Mouse (Mus musculus) regulatory T cell (primary cell): Measurements from ENCODE around the gene Atp8b2.

Source experiments
- in situ Hi-C: fragments of 300-600 bp; cut with MboI, MseI; formaldehyde crosslinking; loops from one replicate; pipeline ENCODE4 v1.15.1; 2025; ENCODE audit warnings: high pct_unique_total_duplicates

Gene Atp8b2

DNA sequence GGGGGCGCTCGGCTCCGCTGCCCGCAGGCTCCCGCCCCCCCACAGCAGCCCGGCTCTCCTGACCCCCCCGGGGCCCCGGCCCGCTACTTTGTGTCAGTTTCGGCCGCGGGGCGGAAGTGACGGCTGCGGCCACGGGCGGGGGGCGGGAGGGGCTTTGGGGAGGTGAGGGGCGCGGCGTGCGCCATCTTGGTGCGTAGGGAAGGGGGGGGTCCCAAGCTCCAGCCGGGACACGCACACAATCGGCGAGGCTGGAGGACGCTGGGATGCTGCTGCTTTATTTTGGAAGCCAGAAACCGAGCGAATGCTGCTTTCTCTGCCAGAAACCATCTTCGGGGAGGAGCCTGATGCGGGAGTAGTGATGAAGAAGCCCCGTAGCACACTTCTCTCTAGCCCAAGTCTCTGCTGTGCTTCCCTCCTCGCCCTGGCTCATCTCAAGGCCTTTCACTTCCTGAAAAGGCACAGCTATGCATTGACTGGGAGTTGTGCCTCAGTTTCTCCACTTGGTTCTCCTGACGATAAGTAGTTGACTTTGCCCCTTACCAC lies at the start of gene Atp8b2:
Gene Atp8b2, minus strand, starts transcription at position 288 of the 543 bp plus-strand sequence.
- in situ Hi-C loops: no loop called here

DNA sequence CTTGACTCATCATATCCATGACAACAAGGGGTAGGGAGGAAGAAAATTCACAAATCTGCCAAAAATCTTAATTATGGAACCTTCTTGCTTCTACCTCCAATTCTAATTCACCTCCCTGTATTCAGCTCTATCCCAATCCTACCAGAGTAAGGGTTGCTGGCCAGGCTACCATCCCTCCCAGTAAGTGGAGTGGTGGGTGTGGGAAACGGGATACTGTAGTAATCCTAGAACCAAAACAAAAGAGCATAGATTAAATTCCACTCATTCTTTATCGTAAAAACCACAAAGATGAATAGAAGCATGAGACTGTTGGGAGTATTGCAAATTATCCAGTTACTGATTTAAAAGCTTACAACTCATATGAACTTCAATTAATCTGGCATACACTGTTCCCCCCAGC lies 47.0 kb upstream of the Atp8b2 start:
- in situ Hi-C loops: no loop called here

DNA sequence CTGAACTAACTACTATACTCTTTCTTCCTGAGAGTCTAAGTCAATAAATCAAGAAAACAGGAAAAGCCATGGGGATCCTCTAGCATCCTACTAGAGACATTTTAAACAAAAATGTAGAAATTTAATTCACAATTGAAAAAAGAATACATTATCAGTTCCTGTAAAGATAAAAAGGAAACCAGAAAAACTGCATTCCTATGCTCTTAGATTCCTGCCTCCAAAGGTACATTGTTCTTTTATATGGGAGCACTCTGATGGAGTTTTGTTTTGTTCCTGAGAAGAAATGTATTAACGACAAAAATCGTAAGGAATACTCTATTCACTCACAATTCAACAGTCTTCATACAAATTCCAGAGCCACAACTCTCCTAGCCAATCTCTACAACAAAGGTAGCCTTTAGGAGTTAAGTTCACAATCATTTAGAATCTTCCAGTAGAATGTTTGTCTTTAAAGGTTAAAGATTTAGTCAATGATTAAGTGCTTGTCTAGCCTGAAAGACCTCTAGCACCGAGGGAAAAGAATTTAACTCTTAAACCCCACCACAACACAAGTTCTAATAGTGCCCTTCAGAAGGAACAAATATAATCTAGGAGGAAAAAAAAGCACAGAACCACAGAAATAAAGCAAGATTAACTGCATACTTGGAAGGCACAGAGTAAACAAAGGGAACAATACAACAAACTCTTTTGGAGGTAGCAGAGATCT lies 40.9 kb upstream of the Atp8b2 start:
- in situ Hi-C loops: no loop called here

DNA sequence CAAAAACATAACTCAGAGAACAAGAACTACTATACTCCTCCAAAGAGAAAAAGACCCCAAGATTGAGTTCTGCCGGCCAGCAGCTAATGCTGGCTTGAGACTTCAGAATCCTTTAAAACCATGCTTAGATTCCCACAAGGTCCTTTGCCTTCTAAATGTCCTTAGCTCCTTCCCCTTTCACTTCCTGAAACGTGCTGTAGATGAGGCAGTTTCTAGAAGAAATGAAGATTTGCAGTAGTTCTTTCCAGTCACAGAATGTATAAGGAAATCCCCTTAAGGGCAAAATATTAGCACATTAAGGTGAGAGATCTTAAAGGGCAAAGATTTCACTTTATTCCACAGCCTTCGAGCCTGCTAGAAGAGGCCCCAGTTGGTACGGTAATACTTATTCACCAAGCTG lies 36.5 kb upstream of the Atp8b2 start:
- in situ Hi-C loops: no loop called here

DNA sequence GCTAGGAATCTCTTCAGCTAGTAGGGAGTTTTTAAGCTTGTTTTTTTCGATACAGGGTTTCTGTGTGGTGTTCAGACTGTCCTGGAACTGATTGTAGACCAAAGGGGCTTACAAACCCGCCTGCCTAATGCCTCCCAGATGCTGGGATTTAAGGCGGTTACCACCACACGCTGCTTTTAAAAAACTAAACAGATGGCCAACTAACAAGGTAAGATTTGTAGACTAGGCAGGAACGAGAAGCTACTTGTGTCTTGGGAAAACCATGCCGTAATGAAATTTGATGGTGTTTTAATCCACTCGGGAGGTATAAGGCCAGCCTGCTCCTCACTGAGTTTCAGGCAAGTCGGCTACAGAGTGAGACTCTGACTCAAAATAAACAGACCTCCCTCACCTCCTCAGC lies 35.8 kb upstream of the Atp8b2 start:
- in situ Hi-C loops: no loop called here

DNA sequence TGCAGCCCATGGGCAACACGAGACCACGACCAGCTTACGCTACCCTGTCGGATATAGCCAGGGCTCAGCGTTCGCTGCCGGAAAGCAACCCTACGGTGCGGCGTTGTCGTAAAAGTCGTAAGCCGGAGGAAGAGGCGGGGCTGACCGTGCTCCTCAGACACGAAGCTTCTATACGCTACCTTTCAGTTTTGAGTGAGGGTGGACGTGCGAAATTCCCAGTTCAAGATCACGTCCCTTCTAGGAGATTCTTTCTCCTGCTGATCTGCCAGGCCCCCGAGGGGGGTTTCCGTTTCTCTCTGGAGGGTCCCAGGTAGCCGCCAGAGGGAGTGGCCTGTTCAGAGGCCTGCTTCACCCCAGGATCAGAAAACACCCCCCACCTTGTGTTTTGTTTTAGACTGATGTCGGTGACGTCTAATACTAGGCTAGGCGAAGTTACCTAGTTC lies 35.3 kb upstream of the Atp8b2 start, which contains the start of gene Hax1:
Gene Hax1, minus strand, starts transcription at position 169 of the 443 bp plus-strand sequence.
- in situ Hi-C loops: no loop called here

DNA sequence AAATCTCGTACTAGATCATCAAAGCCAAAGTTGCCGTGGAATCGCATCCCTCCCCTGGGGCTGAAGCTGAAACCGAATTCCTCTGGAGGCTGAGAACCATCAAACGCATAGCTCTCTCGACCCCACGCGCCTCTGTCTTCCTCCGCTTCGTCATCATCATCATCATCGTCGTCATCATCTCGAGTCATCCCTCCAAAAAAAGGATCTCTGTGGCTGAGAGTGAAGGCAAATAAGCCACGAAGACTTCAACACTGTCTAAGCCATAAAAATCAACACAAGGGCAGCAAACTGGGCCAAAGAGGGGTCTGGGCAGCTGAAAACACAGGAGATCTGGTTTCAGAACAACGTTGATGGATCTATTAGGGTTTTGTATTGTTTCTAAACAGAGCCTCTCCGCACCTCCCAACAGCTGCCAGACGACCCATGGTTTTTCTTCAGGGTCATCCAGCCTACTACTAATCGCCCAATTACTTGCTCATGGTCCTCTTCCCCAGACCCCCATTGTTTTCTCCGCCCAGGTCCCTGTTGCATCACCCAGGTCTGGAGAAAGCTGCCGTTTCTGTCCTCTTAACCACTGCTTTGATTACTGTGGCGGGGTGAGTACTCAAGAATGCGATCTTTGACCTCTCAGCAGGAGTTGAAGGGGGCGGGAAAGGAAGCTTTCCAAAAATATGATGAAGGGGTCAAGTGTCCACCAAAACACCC lies 34.6 kb upstream of the Atp8b2 start:
- in situ Hi-C loops: no loop called here

DNA sequence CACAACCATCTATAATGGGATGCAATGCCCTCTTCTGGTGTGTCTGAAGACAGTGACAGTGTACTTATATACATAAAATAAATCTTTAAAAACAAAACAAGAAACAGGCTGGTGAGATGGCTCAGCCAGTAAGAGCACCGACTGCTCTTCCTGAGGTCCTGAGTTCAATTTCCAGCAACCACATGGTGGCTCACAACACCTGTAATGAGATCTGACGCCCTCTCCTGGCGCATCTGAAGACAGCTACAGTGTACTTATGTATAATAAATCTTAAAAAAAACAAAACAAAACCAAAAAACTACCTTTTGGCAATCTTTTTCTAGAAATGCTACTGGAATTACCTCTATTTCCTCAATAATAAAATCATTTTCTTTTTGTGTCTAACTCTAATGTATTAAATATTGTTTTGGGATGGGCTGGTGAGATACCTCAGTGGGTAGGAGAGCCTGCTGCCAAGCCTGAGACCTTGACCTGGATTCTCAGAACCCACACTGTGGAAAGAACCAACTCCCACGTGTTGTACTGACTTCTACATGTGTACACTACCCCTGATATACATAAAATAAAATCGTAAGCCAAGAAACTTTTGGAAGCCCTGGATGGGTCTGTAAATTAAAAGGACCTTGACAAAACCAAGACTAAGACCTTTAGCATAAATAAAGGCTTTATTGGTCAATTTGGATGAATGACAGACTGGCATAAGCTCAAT lies 31.7 kb upstream of the Atp8b2 start:
- in situ Hi-C loops: no loop called here

DNA sequence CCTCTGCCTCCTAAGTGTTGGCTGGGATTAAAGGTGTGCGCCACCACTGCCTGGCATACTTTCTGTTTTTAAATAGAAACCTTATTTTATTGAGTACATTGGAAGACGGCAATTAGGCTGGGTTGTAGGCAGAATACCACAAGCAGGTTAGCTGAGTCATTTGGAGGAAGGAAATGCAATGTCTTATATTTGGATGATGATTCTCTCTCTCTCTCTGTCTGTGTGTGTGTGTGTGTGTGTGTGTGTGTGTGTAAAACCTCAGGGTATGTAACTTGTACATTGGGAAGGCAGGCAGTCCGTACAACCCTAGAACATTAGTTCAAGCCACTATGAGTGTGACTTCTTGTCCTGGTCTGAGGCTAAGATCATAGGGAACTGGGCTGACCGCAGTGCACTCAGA lies 24.5 kb upstream of the Atp8b2 start:
- in situ Hi-C loops: no loop called here

DNA sequence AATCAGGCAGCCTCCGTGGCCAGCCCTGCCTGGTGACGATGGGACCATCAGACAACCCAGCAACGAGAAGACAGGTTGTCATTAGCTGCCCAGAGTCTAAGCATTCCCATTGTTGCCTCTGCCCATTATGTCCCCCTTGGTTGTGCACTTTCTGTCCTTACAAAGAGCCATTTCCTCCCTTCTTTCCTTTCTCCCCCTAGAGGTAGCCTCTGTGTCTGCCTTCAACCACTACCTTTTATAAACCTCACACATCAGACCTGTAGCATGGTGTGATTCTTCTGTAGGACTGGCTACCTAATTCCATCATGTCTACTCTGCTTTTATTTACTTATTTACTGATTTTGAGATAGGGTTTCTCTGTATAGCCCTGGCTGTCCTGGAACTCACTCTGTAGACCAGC lies 23.9 kb upstream of the Atp8b2 start:
- in situ Hi-C loops: no loop called here

DNA sequence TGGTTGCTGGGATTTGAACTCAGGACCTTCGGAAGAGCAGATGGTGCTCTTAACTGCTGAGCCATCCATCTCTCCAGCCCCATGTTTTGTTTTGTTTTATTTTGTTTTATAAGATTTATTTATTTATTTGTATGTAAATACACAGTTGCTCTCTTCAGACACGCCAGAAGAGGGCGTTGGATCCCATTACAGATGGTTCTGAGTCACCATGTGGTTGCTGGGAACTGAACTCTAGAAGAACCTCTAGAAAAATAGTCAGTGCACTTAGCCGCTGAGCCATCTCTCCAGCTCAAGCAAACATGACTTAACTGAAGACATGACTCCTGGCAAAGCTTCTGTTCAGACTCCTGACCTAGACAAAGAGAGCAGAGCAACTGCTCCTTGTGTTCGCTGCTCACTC lies 19.1 kb upstream of the Atp8b2 start:
- in situ Hi-C loops: no loop called here

DNA sequence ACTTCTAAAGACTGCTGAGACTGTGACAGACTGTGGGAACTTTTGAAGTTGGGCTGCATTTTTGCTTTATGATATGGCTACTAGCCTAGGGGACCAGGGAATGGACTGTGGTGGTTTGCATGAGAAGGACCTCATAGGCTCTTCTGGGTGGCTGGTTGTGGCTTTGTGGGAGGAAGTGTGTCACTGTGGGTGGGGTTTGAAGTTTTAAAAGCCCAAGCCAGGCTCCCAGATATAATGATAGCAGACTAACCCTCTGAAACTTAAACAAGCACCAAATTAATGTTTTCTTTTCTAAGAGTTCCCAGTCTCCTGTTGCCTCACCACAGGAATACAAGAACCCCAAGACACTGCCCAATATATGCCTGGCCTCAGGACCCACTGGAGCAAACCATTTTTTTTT lies 13.6 kb upstream of the Atp8b2 start:
- in situ Hi-C loops: no loop called here

DNA sequence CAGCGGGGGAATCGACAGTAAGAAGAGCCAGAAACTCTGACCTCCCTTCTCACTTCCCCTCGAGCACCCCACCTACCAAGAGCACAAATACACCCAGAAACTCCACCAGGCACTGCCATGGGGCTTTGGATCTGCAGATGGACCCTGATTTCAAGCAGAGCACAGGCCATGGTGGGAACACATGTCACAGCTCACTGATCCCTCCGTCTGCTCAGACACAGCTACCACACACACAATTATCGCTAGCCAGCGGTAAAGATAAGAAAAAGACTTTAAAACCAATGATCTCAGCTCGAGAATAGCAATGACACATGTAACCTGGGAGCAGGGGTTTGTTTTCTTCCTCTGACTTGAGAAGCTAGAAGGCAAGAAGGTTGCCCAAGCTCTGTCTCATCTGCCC lies 5.2 kb upstream of the Atp8b2 start:
- in situ Hi-C loops: no loop called here

DNA sequence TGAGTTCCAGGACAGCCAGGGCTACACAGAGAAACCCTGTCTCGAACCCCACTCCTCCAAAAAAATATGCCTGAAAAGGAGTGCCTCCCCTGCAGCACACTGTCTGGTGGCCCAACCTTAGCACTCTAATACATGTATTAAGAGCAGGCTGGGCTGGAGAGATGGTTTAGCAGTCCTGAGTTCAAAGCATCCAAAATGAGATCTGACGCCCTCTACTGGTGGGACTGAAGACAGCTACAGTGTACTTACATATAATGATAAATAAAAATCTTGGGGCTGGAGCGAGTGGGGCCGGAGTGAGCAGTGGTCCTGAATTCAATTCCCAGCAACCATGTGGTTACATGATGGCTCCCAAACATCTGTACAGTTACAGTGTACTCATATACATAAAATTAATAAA lies 3.6 kb upstream of the Atp8b2 start:
- in situ Hi-C loops: no loop called here

DNA sequence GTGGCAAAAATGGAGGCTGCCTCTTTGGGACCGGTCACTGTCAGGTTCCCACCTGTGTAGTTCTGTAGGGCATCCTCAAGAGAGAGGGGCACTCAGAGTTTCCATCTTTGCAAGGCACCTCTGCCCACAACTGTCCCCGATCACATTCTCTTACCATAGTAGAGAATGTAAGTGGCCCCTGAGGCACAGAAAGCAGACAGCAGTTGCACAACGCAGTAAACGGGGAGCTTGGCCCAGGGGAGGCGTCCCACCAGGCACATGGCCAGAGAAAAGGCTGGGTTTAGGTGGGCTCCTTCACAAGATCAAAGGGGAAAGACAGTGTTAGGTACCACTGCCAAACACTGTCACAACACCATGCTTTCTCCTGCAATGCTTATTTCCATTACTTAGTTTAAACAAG lies 2.7 kb upstream of the Atp8b2 start:
- in situ Hi-C loops: no loop called here

DNA sequence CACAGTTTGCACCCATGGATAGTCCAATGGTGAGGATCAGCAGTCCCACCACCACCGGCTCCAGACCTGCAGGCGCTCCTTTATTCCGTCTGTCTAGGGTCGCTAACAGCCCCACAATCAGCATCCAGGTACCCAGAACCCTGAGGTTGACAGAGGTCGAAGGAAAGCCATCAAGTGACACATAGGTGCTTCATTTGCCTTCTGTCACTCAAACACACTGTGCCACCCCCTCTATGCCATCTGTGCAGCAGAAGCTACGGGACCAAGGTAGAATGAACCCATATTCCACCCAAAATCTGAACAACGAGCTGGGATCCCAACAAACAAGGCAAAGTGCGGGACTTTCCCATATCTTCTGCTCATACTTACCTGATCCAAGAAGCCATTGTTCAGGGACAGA lies 2.2 kb upstream of the Atp8b2 start:
- in situ Hi-C loops: no loop called here

DNA sequence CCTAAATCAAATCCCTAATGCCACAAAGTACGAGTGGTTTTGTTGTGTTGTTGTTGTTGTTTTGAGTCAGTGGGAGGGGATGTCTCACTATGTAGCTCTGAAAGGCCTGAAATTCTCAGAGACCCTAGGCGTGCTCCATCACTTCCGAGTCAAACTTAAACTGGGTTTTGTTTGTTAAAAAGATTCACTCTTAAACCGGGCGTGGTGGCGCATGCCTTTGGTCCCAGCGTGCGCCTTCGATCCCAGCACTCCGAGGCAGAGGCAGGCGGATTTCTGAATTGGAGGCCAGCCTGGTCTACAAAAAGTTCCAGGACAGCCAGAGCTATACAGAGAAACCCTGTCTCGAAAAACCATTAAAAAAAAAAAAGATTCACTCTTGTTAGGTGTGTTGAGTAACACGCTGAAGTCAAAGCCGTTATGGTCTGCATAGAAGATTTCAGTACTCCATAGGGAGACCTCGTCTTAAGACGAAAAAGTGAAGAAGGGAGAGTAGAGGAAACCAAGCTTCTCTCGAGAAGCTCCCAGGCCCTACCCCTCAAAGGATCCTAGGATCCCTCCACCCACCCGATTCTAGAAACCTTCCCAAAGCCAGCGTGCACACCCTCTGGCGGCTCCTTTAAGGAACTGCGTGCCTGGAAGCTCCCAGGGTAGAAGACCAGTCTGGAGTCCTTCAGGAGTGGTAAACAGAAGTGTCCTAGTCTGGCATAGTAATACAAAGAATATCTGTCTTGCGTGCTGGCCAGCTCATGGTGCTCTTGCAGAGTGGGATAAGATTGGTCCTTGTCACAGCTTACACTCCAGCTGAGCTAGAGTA lies 825 bp upstream of the Atp8b2 start:
- in situ Hi-C loops: no loop called here

DNA sequence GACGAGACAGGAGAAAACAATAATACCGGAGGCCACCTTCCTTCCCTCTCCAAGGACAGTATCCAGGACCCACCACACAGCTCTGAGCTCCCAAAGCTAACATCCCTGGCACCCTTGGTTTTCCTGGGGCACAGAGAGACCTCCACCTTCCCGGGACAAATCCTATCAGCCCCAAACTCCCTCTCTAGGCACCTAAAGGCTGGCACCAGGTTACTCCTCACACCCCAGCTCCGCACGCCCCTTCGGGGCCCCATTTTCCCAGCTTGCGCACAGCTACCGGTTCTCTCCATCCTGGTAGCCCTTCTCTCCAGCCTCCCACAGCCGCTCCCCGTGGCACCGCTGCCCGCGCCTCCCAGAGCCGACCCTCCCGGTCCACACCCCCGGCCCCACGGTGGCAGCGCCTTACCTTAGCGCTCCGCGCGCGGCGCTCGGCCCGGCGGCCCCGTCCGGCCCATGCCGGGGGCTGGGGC lies 522 bp downstream of the Atp8b2 start:
- in situ Hi-C loops: no loop called here

DNA sequence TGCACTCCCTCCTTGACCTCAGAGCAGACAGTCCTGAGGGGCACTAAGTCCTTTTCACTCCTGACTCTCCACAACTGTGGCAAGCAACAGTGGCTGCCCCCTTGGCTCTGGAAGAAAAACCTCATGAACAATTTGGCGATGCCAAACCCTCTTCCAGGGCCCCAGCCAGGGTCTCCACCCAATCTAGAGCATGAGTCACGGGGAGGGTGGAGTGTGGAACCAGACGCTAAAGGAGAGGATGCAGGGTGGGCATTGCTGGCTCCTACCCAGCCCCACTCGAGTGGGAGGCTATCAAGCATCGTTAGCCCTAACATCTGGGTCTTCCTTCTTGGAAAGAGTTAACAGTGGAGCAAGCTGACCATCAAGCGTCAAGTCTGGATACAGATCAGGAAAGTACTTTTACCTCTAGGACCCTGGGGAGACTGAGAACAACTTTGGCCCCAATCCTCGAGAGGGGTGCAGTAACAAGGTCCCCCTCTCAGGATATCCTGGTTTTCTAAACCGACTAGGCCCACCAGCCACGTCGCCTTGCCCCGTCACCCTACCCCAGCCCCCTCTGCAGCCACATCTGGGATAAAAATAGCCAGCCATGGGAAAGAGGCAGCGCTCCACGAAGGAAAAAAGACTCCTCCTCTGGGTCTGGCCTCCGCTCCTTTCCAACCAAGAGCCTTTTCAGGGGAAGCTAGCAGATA lies 1.1 kb downstream of the Atp8b2 start:
- in situ Hi-C loops: no loop called here

DNA sequence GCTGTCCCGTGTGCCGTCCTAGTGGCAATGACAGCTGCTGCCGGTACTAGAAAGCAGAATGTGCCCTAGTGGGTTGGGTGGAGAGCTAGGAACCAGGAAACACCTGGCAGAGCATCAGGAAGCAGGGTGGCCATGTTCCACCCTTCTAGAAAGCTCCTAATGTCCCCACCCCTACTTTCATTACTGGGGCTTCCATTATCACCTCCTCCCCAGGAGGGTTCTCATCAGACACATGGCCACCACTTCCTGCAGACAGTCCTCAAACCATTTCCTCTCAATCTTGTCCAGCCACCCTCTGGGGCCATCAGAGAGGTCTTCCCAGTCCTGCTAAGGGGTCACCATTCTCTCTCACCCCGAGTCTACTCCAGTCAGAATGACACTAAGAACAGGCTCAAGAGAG lies 1.9 kb downstream of the Atp8b2 start:
- in situ Hi-C loops: no loop called here

DNA sequence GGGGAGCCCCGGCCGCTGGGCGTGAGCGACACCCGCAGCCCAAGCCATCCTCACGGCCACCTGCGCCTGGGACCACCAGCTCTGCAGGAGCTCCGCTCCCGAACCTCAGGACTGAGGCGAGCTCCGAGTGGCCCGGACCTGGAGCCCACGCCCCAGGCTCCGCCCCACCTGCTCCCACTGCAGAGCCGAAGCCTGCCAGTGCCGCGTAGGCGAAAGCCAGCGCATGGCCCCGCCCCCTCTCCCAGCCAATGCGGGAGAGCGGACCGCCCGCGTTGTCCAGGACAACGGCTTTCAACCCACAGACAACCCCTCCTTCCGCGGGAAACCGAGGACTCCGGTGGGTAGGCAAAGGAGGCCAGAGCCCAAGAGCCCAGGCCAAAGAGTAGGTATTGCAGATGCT lies 2.8 kb downstream of the Atp8b2 start:
- in situ Hi-C loops: no loop called here
